ENCODE assay signal across 18 mouse cellular contexts in the genomic region with DNA sequence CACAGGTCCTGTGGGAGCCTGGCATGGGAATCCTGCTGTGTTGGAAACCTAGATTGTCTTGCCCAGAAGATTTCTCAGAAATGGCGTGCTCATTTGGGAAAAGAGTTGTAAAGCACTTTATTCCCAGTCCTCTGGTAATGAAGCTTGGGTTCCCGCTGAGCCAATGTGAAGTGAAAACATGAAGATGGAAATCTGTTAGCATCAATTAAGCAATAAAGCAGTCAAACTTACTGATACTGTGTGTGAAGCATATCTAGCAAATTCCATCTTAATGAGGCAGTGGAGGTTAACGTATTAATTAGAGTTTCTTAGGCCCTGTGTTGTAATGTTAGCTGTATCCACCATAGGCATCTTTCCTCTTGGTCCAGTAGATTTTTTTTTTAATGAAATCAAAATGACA.
"Had no signal": no experiment of that assay in that cellular context is flagged by ENCODE, and none has a peak within 500 bp of the region (broad histone marks: within the 10 kb centered on the region; RNA-seq: fewer than 3 reads in every experiment).

No protein-coding gene starts in this region.

- ATAC-seq: liver, postnatal 0 days; lung, postnatal 0 days; midbrain, embryonic 13.5 days; midbrain, embryonic 15.5 days had no signal

- H3K27me3 ChIP-seq: lung, embryonic 15.5 days; megakaryocyte, embryonic 14.5 days; midbrain, embryonic 13.5 days; midbrain, embryonic 15.5 days; neural tube, embryonic 12.5 days; stomach, embryonic 15.5 days had no signal

- H3K4me2 ChIP-seq: lung, embryonic 15.5 days; midbrain, embryonic 11.5 days; midbrain, embryonic 13.5 days; midbrain, embryonic 15.5 days; neural tube, embryonic 12.5 days; stomach, embryonic 15.5 days had no signal

- H3K27ac ChIP-seq: lung, embryonic 15.5 days; macrophage; midbrain, embryonic 13.5 days; midbrain, embryonic 15.5 days; neural tube, embryonic 12.5 days; stomach, embryonic 15.5 days; stomach, postnatal 0 days had no signal

- H3K9me3 ChIP-seq: lung, embryonic 15.5 days; megakaryocyte, embryonic 14.5 days; midbrain, embryonic 13.5 days; midbrain, embryonic 15.5 days; neural tube, embryonic 12.5 days; stomach, embryonic 15.5 days had no signal

- H3K4me1 ChIP-seq: lung, embryonic 15.5 days; megakaryocyte, embryonic 14.5 days; midbrain, embryonic 13.5 days; midbrain, embryonic 15.5 days; neural tube, embryonic 12.5 days; stomach, embryonic 15.5 days had no signal

- H3K36me3 ChIP-seq: lung, embryonic 15.5 days; midbrain, embryonic 13.5 days; midbrain, embryonic 15.5 days; neural tube, embryonic 12.5 days; stomach, embryonic 15.5 days had no signal

- DNase-seq: liver, postnatal 0 days; lung, adult 2 months; lung, postnatal 14 days; lung, postnatal 36 days; right cerebral cortex, postnatal 14 days; thymus, adult 2 months; thymus, postnatal 25 days; thymus, postnatal 4 days had no signal

- H3K9ac ChIP-seq: liver, postnatal 0 days; lung, embryonic 15.5 days; midbrain, embryonic 13.5 days; midbrain, embryonic 15.5 days; neural tube, embryonic 12.5 days; stomach, embryonic 15.5 days had no signal

- H3K4me3 ChIP-seq: lung, embryonic 15.5 days; megakaryocyte, embryonic 14.5 days; midbrain, embryonic 13.5 days; midbrain, embryonic 15.5 days; neural tube, embryonic 12.5 days; stomach, embryonic 15.5 days had no signal
